Mouse (Mus musculus): ENCODE measurements at regions not wholly inside any gene's neighbourhood (a gene's known extent, or its start where the extent isn't known, plus 50 kb on each side); places are given as distances from the start of the nearest gene placed in this dataset.

GRCm38 (mm10) chr7:119285290-119285689 is 100.9 kb upstream of the Gpr139 start:
- DNase-seq (ENCODE audit: low spot score) = no peak
- Histone ChIP-seq H3K27ac (replicated peaks) (no peak overlapping the region), H3K4me3 (no peak overlapping the region), H3K4me1 (peaks cover 6% of the 10 kb centered on the region; the same call in 1 of the 2 replicates), H3K36me3 (no peaks in the 10 kb centered on the region), H3K9me3 (replicated peaks) (no peaks in the 10 kb centered on the region), H3K27me3 (ENCODE audit: low read depth, poor library complexity, severe bottlenecking) (no peaks in the 10 kb centered on the region)
- WGBS = 89% methylated on average over 5 of the region's 5 CpGs

- H3K27ac ChIP-seq (replicated peaks) = no peak overlapping the region
- no peak overlapping the region for H3K4me3 ChIP-seq
- DNase-seq (ENCODE audit: low spot score) = no peak
- H3K4me1 ChIP-seq = no peaks in the 10 kb centered on the region
- 78% methylated on average over 3 of the region's 3 CpGs for WGBS
- H3K36me3 ChIP-seq = no peaks in the 10 kb centered on the region
- no peaks in the 10 kb centered on the region for H3K27me3 ChIP-seq (ENCODE audit: low read depth, poor library complexity, severe bottlenecking)
- H3K9me3 ChIP-seq (replicated peaks) = no peaks in the 10 kb centered on the region
Measured at GRCm38 (mm10) chr7:119279896-119280661, 95.7 kb upstream of the Gpr139 start.

GRCm38 (mm10) chr7:119272621-119273020 is 88.2 kb upstream of the Gpr139 start:
- Histone ChIP-seq H3K27ac (replicated peaks) (no peak overlapping the region), H3K9me3 (replicated peaks) (no peaks in the 10 kb centered on the region), H3K4me1 (peaks cover 9% of the 10 kb centered on the region), H3K27me3 (ENCODE audit: low read depth, poor library complexity, severe bottlenecking) (no peaks in the 10 kb centered on the region), H3K4me3 (no peak overlapping the region), H3K36me3 (no peaks in the 10 kb centered on the region)
- no peak for DNase-seq (ENCODE audit: low spot score)
- 81% methylated on average over 3 of the region's 3 CpGs for WGBS

GRCm38 (mm10) chr7:119271427-119271826 is 87.0 kb upstream of the Gpr139 start:
- DNase-seq (ENCODE audit: low spot score) = no peak
- no peak overlapping the region for H3K4me3 ChIP-seq
- H3K4me1 ChIP-seq = peaks cover 9% of the 10 kb centered on the region
- no peaks in the 10 kb centered on the region for H3K27me3 ChIP-seq (ENCODE audit: low read depth, poor library complexity, severe bottlenecking)
- H3K27ac ChIP-seq (replicated peaks) = no peak overlapping the region
- no peaks in the 10 kb centered on the region for H3K9me3 ChIP-seq (replicated peaks)
- no peaks in the 10 kb centered on the region for H3K36me3 ChIP-seq
- 88% methylated on average over 1 of the region's 1 CpGs for WGBS

DNA sequence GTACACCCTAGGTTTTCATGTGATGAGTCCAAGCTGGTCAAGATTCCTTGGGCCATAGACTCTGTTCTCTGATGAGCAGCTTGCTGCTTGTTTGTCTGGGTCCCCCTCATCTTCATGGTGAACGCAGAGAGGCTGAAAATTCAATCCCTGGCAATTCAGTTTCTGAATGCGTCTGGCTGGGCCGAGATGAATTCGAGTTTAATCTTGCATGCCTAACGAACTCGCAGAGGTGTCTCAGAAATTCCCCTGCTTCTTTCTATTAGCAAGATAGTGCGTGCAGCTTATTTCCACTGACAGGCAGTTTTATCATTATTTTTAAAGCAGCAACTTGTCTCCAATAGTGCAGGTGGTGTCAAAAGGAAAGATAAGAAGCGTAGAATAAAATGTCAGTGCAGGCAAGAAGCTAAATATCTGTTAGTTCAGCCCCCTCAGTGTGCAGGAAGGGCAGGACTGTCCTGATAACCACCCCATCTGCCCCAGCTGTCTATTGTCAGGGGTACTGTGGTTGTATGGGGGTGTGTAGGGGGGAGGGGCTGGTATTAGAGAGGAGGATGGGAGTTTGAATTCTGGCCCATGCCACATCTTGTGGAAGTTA is 86.5 kb upstream of the Gpr139 start:
- Histone ChIP-seq H3K27ac (replicated peaks) (no peak overlapping the region), H3K9me3 (replicated peaks) (no peaks in the 10 kb centered on the region), H3K4me1 (peaks cover 9% of the 10 kb centered on the region), H3K4me3 (no peak overlapping the region), H3K27me3 (ENCODE audit: low read depth, poor library complexity, severe bottlenecking) (no peaks in the 10 kb centered on the region), H3K36me3 (no peaks in the 10 kb centered on the region)
- WGBS = 62% methylated on average over 8 of the region's 8 CpGs
- no peak for DNase-seq (ENCODE audit: low spot score)

DNA sequence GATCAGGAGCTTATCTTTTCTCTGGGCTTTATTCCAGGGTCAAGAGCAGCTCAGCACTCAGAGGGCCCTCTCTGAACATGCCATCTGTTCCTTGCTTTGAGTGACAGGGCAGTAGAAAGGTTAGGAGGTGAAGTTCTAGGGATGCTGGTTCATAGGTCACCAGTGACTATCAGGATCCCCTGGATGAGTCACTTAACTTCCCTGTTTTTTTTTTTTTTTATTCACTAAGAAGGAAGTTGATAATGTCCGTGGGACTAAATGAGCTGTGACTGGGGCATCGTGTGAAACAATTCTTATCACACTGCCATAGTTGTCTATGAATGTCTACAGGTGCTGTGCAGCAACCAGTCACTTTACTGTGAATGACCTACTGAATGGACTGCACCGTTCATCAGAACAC is 73.8 kb upstream of the Gpr139 start:
- Histone ChIP-seq H3K27ac (replicated peaks) (no peak overlapping the region), H3K9me3 (replicated peaks) (no peaks in the 10 kb centered on the region), H3K4me1 (no peaks in the 10 kb centered on the region), H3K36me3 (no peaks in the 10 kb centered on the region), H3K4me3 (no peak overlapping the region), H3K27me3 (ENCODE audit: low read depth, poor library complexity, severe bottlenecking) (no peaks in the 10 kb centered on the region)
- 80% methylated on average over 3 of the region's 3 CpGs for WGBS
- no peak for DNase-seq (ENCODE audit: low spot score)

- Histone ChIP-seq H3K27ac (replicated peaks) (no peak overlapping the region), H3K4me3 (no peak overlapping the region), H3K27me3 (ENCODE audit: low read depth, poor library complexity, severe bottlenecking) (no peaks in the 10 kb centered on the region), H3K4me1 (no peaks in the 10 kb centered on the region), H3K36me3 (no peaks in the 10 kb centered on the region), H3K9me3 (replicated peaks) (no peaks in the 10 kb centered on the region)
- DNase-seq (ENCODE audit: low spot score) = no peak
- 89% methylated on average over 3 of the region's 3 CpGs for WGBS
Measured at GRCm38 (mm10) chr7:119256916-119257315, 72.5 kb upstream of the Gpr139 start.

DNA sequence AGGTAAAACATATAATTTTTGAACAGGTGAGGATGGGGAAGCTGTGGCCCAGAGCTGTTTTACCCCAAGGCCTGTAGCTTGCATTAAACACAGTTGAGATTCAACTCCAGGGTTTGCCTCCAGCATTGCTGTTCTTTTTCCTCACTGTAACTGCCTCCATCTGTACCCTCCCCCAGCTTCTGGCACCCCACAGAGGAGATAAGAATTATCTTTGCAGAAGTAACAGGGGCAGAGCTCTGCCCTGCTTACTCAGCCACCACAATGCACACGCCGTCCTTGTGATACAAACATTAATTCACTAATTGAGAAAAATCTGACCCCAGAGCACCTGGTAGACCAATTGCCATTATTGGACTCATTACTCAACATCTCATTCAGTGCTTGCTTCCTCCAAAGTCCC is 68.3 kb upstream of the Gpr139 start:
- Histone ChIP-seq H3K9me3 (replicated peaks) (no peaks in the 10 kb centered on the region), H3K27me3 (ENCODE audit: low read depth, poor library complexity, severe bottlenecking) (no peaks in the 10 kb centered on the region), H3K4me1 (no peaks in the 10 kb centered on the region), H3K36me3 (no peaks in the 10 kb centered on the region), H3K4me3 (no peak overlapping the region), H3K27ac (replicated peaks) (no peak overlapping the region)
- DNase-seq (ENCODE audit: low spot score) = no peak
- 87% methylated on average over 2 of the region's 2 CpGs for WGBS

DNA sequence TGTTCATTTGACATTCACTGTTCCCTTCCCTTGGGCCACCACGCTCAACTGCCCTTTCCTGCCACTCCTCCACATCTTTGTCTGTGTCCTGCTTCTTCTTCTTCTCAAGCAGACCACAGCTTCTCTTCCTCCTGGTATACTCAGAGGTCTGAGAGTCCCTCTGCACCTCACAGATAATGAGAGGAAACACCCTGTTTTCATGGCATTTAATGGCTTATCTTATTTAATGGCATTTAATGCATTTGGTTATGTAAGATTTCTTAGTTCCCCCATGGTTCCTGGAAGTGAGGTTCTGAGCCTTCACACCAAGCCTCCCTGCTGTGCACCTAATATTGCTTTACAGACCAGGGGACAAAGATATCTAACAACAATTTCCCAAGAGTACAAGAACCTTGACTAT is 67.3 kb upstream of the Gpr139 start:
- Histone ChIP-seq H3K9me3 (replicated peaks) (no peaks in the 10 kb centered on the region), H3K27ac (replicated peaks) (no peak overlapping the region), H3K4me1 (no peaks in the 10 kb centered on the region), H3K27me3 (ENCODE audit: low read depth, poor library complexity, severe bottlenecking) (no peaks in the 10 kb centered on the region), H3K4me3 (no peak overlapping the region), H3K36me3 (no peaks in the 10 kb centered on the region)
- DNase-seq (ENCODE audit: low spot score) = no peak
- WGBS = 87% methylated on average over 1 of the region's 1 CpGs

DNA sequence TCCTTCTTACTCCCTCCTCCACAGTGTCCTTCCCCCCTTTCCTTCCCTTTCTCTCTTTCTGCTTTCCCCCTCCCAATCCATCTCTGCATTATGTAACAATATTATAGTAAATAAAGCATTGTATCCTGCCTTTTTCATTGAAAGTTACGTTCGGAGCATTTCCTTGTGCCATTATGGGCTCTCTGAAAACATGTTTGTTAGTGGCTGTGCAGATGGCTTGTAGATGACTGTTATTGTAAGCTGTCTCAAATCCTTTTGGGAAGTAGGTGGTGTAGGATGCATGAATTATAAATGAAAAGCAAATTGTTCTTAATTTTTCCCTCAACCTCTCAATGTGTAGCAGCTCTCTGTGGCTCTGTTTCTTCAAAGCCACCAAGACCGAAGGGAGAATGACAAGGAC is 66.0 kb upstream of the Gpr139 start:
- H3K27me3 ChIP-seq (ENCODE audit: low read depth, poor library complexity, severe bottlenecking) = no peaks in the 10 kb centered on the region
- no peaks in the 10 kb centered on the region for H3K36me3 ChIP-seq
- 93% methylated on average over 3 of the region's 3 CpGs for WGBS
- no peak overlapping the region for H3K4me3 ChIP-seq
- no peak overlapping the region for H3K27ac ChIP-seq (replicated peaks)
- H3K4me1 ChIP-seq = no peaks in the 10 kb centered on the region
- no peaks in the 10 kb centered on the region for H3K9me3 ChIP-seq (replicated peaks)
- DNase-seq (ENCODE audit: low spot score) = no peak

- Histone ChIP-seq H3K4me1 (no peaks in the 10 kb centered on the region), H3K4me3 (no peak overlapping the region), H3K36me3 (no peaks in the 10 kb centered on the region), H3K9me3 (replicated peaks) (no peaks in the 10 kb centered on the region), H3K27me3 (ENCODE audit: low read depth, poor library complexity, severe bottlenecking) (no peaks in the 10 kb centered on the region), H3K27ac (replicated peaks) (no peak overlapping the region)
- no peak for DNase-seq (ENCODE audit: low spot score)
- 74% methylated on average over 5 of the region's 5 CpGs for WGBS
Measured at GRCm38 (mm10) chr7:119244785-119245184, 60.4 kb upstream of the Gpr139 start.

- Histone ChIP-seq H3K27me3 (ENCODE audit: low read depth, poor library complexity, severe bottlenecking) (no peaks in the 10 kb centered on the region), H3K9me3 (replicated peaks) (no peaks in the 10 kb centered on the region), H3K36me3 (no peaks in the 10 kb centered on the region), H3K4me1 (no peaks in the 10 kb centered on the region), H3K4me3 (no peak overlapping the region), H3K27ac (replicated peaks) (no peak overlapping the region)
- 88% methylated on average over 6 of the region's 6 CpGs for WGBS
- no peak for DNase-seq (ENCODE audit: low spot score)
Measured at GRCm38 (mm10) chr7:119236343-119236742, 51.9 kb upstream of the Gpr139 start.

Measured in midbrain, embryonic 10.5 days (tissue).